Mouse (Mus musculus): ENCODE data around the gene Hhat. TPM values are rescaled to one million over a fixed set of nuclear protein-coding genes. Genes with fewer than 3 reads are reported as not detected.

Hhat gene
- polyA plus RNA-seq, 1 experiment, result not detected

DNA sequence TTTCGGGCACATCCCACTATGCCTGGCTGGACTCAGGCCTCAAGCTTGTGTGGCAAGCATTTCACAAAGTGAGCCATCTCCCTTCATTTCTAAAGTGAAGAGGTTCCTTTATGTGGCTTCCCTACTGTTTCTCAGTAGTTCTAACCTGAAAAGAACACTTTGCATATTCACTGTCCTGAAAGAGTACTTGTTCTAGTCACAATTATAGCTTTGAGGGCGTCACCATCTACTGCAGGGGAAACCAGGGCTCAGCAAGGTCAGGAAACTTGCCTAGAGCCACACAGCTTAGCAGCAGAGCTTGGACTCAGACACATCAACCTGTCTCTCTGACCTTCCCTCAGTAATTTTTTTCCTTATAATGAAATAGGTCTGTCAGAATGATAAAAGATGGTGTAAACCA is 6.5 kb downstream of the Hhat start:
- H3K4me3 ChIP-seq (ENCODE audit: insufficient read depth, low read depth, low read length), result no peak overlapping the region
- 75% methylated on average over 2 of the region's 2 CpGs for WGBS
- no peak for TF ChIP-seq POLR2A (IDR thresholded peaks at IDR 0.05; ENCODE audit: insufficient read depth, low read depth, low read length)
- no peak for TF ChIP-seq CTCF (IDR thresholded peaks at IDR 0.05; ENCODE audit: insufficient read depth, low read depth, low read length)
- H3K27ac ChIP-seq (ENCODE audit: insufficient read depth, low read depth, low read length), result no peak overlapping the region
- peaks cover 3% of the 10 kb centered on the region; the same call in 1 of the 2 replicates for H3K4me1 ChIP-seq (ENCODE audit: control insufficient read depth, insufficient read depth, low read length)

DNA sequence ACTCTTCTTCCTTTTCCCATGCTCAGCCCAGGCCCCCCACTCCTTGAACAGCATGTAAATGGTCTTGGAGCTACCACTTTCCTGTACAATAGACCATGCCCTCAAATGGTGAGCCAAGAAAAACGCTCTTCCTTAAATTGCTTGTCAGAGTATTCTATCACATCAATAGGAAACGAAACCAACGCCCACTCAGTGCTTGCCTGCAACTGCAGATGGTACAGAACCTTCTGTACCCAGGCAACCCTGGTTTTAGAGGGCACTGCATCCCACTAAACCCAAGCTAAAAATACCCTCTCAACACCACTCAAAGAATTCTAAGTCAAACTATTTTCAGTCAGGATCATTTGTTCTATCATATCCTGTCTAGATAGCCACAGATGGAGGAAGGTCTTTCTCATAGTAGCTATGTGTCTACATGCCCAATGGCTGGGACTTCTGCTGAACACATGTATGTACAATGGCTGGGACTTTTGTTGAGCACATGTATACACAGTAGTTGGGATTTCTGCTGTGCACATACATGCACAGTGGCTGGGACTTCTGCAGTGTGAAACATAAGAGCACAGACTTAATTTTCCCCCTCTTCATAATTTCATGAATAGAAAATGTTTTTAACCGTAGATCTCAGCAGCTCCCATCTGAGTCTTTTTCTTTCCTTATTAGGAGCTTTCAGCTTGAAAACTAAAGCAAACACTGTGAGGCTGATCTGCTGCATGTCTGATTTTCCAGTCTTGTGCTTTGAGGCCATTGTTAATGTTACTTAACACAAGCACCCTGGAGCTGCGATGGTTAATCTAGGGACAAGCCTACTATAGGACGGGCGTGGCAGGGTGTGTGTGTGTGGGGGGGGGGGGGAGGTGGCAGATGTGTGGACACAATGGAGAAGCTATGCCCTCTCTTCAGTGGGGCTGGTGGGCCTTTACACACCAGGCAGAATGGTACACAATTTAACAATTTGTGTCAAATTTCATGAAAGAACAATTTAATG is 7.8 kb downstream of the Hhat start:
- no peak for TF ChIP-seq POLR2A (IDR thresholded peaks at IDR 0.05; ENCODE audit: insufficient read depth, low read depth, low read length)
- no peak for TF ChIP-seq CTCF (IDR thresholded peaks at IDR 0.05; ENCODE audit: insufficient read depth, low read depth, low read length)
- Histone ChIP-seq H3K27ac (ENCODE audit: insufficient read depth, low read depth, low read length) (no peak overlapping the region), H3K4me3 (ENCODE audit: insufficient read depth, low read depth, low read length) (no peak overlapping the region), H3K4me1 (ENCODE audit: control insufficient read depth, insufficient read depth, low read length) (peaks cover 8% of the 10 kb centered on the region)
- 53% methylated on average over 7 of the region's 7 CpGs for WGBS

DNA sequence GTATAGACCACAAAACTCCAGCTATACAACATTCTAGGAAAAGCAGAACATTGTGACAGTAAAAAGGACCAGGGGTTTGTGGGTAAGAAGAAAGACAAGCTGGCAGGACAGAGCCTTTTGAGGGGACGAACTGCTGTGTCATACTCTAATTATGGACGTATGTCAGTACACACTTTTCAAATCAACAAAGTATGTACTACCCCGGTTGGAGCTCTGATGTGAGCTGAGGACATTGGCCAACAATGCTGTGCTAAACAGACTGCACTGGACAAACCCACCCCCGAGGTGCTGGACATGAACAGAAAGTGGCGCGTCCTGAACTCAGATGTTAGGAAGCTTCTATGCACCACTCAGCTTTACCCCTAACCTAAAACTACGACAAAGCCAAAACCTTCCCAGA is 14.3 kb downstream of the Hhat start:
- no peak overlapping the region for H3K4me3 ChIP-seq (ENCODE audit: insufficient read depth, low read depth, low read length)
- TF ChIP-seq CTCF (IDR thresholded peaks at IDR 0.05; ENCODE audit: insufficient read depth, low read depth, low read length) (no peak), POLR2A (IDR thresholded peaks at IDR 0.05; ENCODE audit: insufficient read depth, low read depth, low read length) (no peak)
- H3K4me1 ChIP-seq (ENCODE audit: control insufficient read depth, insufficient read depth, low read length), result peaks cover 13% of the 10 kb centered on the region; the same call in 1 of the 2 replicates
- no peak overlapping the region for H3K27ac ChIP-seq (ENCODE audit: insufficient read depth, low read depth, low read length)
- WGBS, result 90% methylated on average over 7 of the region's 7 CpGs

DNA sequence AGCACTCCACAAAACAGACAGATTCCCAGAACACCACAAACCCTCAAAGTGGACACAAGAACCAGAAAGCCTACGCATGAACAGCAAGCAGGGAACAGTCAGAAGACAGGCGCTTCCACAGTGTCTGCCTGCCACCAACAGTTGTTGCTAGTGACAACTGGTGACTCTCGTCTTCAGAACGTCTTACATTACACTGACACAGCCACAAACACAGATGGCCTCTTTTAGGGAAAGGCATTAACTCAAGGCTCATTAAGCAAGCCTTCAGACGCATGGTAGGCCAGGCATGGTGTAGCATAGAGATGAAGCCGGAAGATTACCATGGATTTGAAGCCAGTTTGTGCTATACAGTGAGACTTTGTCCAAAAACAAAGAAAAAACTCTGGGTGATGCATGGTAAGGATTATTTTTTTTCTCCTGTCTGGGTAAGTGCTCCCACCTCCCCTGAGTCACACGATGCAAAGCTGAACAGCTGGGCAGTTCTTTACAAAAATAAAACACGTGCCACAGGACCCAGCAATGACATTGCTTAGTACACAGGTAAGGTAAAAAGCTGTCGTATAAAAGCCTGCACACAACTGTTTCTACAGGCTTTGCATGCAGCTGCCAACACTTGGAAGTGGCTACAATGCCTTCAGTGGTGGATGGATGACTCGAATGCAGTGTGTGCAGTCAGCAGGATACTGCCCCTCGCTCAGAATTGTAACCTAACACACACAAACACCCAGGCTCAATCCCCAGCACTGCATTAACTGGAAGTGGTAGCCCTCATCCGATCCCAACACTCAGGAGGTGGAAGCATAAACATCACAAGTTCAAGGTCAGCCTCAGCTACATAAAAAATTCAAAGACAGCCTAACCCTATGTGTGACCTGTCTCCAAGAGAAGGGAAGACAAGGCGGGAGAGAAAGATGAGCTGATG is 15.1 kb downstream of the Hhat start:
- Histone ChIP-seq H3K27ac (ENCODE audit: insufficient read depth, low read depth, low read length) (0 out of 2 replicates have a peak overlapping the region, but pooled peaks have one; percentile 7), H3K4me1 (ENCODE audit: control insufficient read depth, insufficient read depth, low read length) (peaks cover 13% of the 10 kb centered on the region; the same call in 1 of the 2 replicates), H3K4me3 (ENCODE audit: insufficient read depth, low read depth, low read length) (no peak overlapping the region)
- no peak for TF ChIP-seq CTCF (IDR thresholded peaks at IDR 0.05; ENCODE audit: insufficient read depth, low read depth, low read length)
- TF ChIP-seq POLR2A (IDR thresholded peaks at IDR 0.05; ENCODE audit: insufficient read depth, low read depth, low read length), result no peak
- 50% methylated on average over 13 of the region's 13 CpGs for whole genome bisulfite sequencing

DNA sequence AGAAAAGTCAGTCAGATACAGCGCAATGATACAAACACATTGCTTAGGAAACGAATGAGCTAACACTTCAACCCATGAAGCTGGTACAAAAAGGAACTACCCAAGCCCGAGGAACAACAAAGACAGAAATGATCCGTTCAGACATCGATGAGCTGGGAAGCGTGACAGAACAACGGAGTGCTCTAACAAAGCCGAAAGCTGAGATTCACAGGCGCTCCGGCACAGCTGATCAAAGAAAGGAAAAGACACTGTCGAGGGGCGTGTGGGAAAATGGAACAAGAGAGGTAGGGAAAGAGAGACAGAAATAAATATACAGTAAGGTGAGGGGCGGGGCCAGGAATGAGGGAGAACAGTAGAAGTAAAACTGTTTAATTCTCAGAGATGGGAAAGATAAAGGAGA is 15.8 kb downstream of the Hhat start:
- no peak for TF ChIP-seq CTCF (IDR thresholded peaks at IDR 0.05; ENCODE audit: insufficient read depth, low read depth, low read length)
- TF ChIP-seq POLR2A (IDR thresholded peaks at IDR 0.05; ENCODE audit: insufficient read depth, low read depth, low read length), result no peak
- H3K4me3 ChIP-seq (ENCODE audit: insufficient read depth, low read depth, low read length), result no peak overlapping the region
- 57% methylated on average over 13 of the region's 13 CpGs for WGBS
- H3K27ac ChIP-seq (ENCODE audit: insufficient read depth, low read depth, low read length), result 0 out of 2 replicates have a peak overlapping the region, but pooled peaks have one; percentile 7
- H3K4me1 ChIP-seq (ENCODE audit: control insufficient read depth, insufficient read depth, low read length), result peaks cover 13% of the 10 kb centered on the region; the same call in 1 of the 2 replicates

DNA sequence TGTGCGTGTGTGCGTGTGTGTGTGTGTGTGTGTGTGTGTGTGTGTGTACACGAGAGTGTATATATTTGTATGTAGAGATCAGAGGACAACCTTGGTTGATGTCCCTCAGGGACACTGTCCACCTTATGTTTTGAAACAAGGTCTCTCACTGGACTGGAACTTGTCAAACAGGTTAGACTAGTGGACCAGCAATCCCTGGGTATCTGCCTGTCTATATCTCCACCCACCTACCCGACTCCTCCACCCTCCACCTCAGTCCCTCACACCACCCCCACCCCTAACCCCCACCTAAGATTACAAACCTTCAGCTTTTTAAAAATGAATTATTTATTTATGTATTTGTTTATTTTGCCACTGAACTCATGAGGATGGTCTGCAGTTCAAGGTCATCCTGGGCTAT is 16.8 kb downstream of the Hhat start:
- H3K4me1 ChIP-seq (ENCODE audit: control insufficient read depth, insufficient read depth, low read length), result peaks cover 14% of the 10 kb centered on the region
- 95% methylated on average over 4 of the region's 4 CpGs for whole genome bisulfite sequencing
- H3K27ac ChIP-seq (ENCODE audit: insufficient read depth, low read depth, low read length), result no peak overlapping the region
- no peak overlapping the region for H3K4me3 ChIP-seq (ENCODE audit: insufficient read depth, low read depth, low read length)
- no peak for TF ChIP-seq POLR2A (IDR thresholded peaks at IDR 0.05; ENCODE audit: insufficient read depth, low read depth, low read length)

DNA sequence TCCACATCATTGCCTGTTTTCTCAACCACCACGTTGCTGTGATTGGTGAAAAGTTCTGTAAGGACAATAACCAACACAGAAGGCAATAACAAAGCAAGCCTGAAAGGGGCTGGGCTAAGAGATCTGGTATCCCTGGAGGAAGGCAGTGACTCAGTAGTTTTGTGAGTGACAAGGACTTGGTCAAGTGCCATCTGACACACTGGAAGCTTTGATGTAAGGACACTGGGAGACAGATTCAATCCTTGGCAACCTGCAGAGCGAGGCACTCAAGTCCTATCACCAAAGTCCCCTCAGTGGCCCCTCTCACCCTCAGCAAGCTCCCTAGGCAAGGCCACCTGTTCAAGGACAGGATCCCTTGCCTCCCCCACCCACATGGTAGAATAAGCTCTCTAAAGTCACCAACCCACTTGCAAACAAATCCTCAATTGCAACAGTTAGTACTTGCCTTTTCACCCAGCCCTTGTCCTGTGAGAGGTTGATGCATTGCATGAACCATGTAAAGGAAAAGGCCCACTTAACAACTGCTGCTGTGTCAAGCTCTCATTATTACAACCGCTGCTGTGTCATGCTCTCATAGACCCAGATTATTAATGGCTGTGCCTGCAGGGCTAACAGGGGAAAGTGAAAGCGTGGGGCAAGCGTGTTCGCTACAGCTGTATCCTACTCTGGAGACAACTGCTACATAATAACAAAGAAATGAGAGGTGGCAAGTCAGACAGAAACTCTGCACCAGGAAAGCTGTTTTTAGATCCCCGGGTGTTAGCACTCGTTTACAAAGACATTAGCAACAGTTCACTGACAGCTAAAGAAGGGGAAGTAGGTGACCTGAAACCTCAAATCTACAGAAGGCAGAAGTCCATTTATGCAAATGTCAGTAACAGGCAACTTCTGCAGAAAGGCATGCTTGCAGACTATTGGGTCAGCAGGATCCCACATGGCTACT is 18.1 kb downstream of the Hhat start:
- TF ChIP-seq POLR2A (IDR thresholded peaks at IDR 0.05; ENCODE audit: insufficient read depth, low read depth, low read length) (no peak), CTCF (IDR thresholded peaks at IDR 0.05; ENCODE audit: insufficient read depth, low read depth, low read length) (no peak)
- H3K4me1 ChIP-seq (ENCODE audit: control insufficient read depth, insufficient read depth, low read length), result peaks cover 11% of the 10 kb centered on the region
- peak overlapping the region; percentile 37 for H3K27ac ChIP-seq (ENCODE audit: insufficient read depth, low read depth, low read length)
- 27% methylated on average over 8 of the region's 8 CpGs for WGBS
- no peak overlapping the region for H3K4me3 ChIP-seq (ENCODE audit: insufficient read depth, low read depth, low read length)

DNA sequence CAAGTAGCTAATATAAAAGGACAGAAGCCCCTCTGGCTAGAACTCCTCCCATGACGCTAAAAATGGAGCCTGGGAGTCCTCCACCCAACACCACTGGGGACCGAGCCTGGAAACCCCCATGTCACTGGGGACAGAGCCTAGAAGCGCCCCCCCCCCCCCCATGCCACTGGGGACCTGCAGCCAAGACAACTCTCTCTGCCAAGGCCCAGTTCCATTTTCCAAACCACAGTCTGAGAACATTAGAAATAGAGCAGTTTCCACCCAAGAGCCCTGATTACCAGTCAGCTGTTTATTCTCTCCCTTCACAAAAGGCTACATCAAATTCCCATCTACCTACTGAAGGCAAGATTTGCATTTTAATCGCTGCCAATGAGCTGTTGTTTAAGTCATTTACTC is 21.0 kb downstream of the Hhat start:
- WGBS, result 37% methylated on average over 4 of the region's 4 CpGs
- no peak overlapping the region for H3K4me3 ChIP-seq (ENCODE audit: insufficient read depth, low read depth, low read length)
- TF ChIP-seq POLR2A (IDR thresholded peaks at IDR 0.05; ENCODE audit: insufficient read depth, low read depth, low read length) (no peak), CTCF (IDR thresholded peaks at IDR 0.05; ENCODE audit: insufficient read depth, low read depth, low read length) (no peak)
- H3K4me1 ChIP-seq (ENCODE audit: control insufficient read depth, insufficient read depth, low read length), result peaks cover 10% of the 10 kb centered on the region
- no peak overlapping the region for H3K27ac ChIP-seq (ENCODE audit: insufficient read depth, low read depth, low read length)

Data from olfactory bulb, adult 2 months (tissue).